Mouse (Mus musculus) thymus, postnatal 14 days (tissue): Measurements from ENCODE around the gene Acap3.

ENCODE experiments used
- DNase-seq: peaks from one replicate; pipeline ENCODE4 v3.0.0; 2021

Gene Acap3

GRCm38 (mm10) chr4:155891551-155892001 lies at the start of gene Acap3, which contains the start of gene Pusl1:
Acap3 (plus strand) TSS chr4:155891822.
Pusl1 (minus strand) TSS chr4:155891781.
- DNase-seq, result peak; percentile 99

GRCm38 (mm10) chr4:155843231-155843630 lies 48.4 kb upstream of the Acap3 start:
- no peak for DNase-seq

- DNase-seq, result peak; percentile 96
Measured at GRCm38 (mm10) chr4:155846871-155847578, 44.6 kb upstream of the Acap3 start, which contains the start of gene Dvl1. Dvl1 (plus strand) TSS chr4:155847402.

- peak; percentile 73 for DNase-seq
Measured at GRCm38 (mm10) chr4:155847591-155848352, 43.9 kb upstream of the Acap3 start.

GRCm38 (mm10) chr4:155848434-155849095 lies 43.1 kb upstream of the Acap3 start:
- no peak for DNase-seq

GRCm38 (mm10) chr4:155849391-155849790 lies 42.2 kb upstream of the Acap3 start:
- DNase-seq, result no peak

- DNase-seq, result no peak
Measured at GRCm38 (mm10) chr4:155849792-155850451, 41.7 kb upstream of the Acap3 start.

- DNase-seq, result no peak
Measured at GRCm38 (mm10) chr4:155851368-155851767, 40.3 kb upstream of the Acap3 start.

- DNase-seq, result no peak
Measured at GRCm38 (mm10) chr4:155851951-155852411, 39.6 kb upstream of the Acap3 start.

- no peak for DNase-seq
Measured at GRCm38 (mm10) chr4:155853421-155853820, 38.2 kb upstream of the Acap3 start.

GRCm38 (mm10) chr4:155854991-155855390 lies 36.6 kb upstream of the Acap3 start:
- DNase-seq, result no peak

GRCm38 (mm10) chr4:155856071-155856470 lies 35.6 kb upstream of the Acap3 start:
- no peak for DNase-seq

- no peak for DNase-seq
Measured at GRCm38 (mm10) chr4:155856881-155857280, 34.7 kb upstream of the Acap3 start.

- DNase-seq, result peak; percentile 56
Measured at GRCm38 (mm10) chr4:155859318-155859717, 32.3 kb upstream of the Acap3 start.

GRCm38 (mm10) chr4:155861787-155862186 lies 29.8 kb upstream of the Acap3 start:
- DNase-seq, result no peak

- no peak for DNase-seq
Measured at GRCm38 (mm10) chr4:155863001-155863400, 28.6 kb upstream of the Acap3 start, which contains the start of gene Tas1r3. Tas1r3 (minus strand) TSS chr4:155863362.

GRCm38 (mm10) chr4:155868614-155869298 lies 22.9 kb upstream of the Acap3 start:
- no peak for DNase-seq

GRCm38 (mm10) chr4:155869317-155870033 lies 22.1 kb upstream of the Acap3 start, which contains the start of the genes Cptp and Ints11:
Cptp (minus strand) TSS chr4:155869440.
Ints11 (plus strand) TSS chr4:155869546.
- peak; percentile 97 for DNase-seq

GRCm38 (mm10) chr4:155871404-155871803 lies 20.2 kb upstream of the Acap3 start:
- no peak for DNase-seq

- no peak for DNase-seq
Measured at GRCm38 (mm10) chr4:155883587-155883986, 8.0 kb upstream of the Acap3 start.

GRCm38 (mm10) chr4:155886330-155886729 lies 5.3 kb upstream of the Acap3 start:
- DNase-seq, result no peak
